Mouse (Mus musculus) forebrain, postnatal 0 days (tissue): ENCODE data around the gene Efhc1. TPM values are rescaled to one million over a fixed set of nuclear protein-coding genes. Genes with fewer than 3 reads are reported as not detected.

ENCODE experiments used
- ATAC-seq: fragments of 200-750 bp; cut with Nextera tagmentation; 2 replicates; pipeline ENCODE4 v1.8.0; 2017; ENCODE audit warnings: mild to moderate bottlenecking, moderate library complexity
- DNase-seq: peaks from one replicate; pipeline ENCODE4 v3.0.0-alpha.2; 2015
- H3K27ac ChIP-seq: fragments of 300-500 bp; sonication (generic); 2 replicates; pipeline ENCODE4 v1.5.1; 2014; ENCODE audit warnings: low read depth, mild to moderate bottlenecking, antibody characterized with exemption, low read length, moderate library complexity, mixed read lengths
- H3K27me3 ChIP-seq: fragments of 300-500 bp; sonication (generic); 2 replicates; pipeline ENCODE4 v1.6.1; 2014; ENCODE audit warnings: mild to moderate bottlenecking, low read length, mixed read lengths; ENCODE audit not compliant: insufficient read depth
- H3K36me3 ChIP-seq: fragments of 300-500 bp; sonication (generic); 2 replicates; pipeline ENCODE4 v1.6.1; 2014; ENCODE audit warnings: mild to moderate bottlenecking, moderate library complexity; ENCODE audit not compliant: insufficient read depth
- H3K4me1 ChIP-seq: fragments of 300-500 bp; sonication (generic); 2 replicates; pipeline ENCODE4 v1.6.1; 2014; ENCODE audit warnings: antibody characterized with exemption; ENCODE audit not compliant: insufficient read depth
- H3K4me2 ChIP-seq: fragments of 300-500 bp; sonication (generic); 2 replicates; pipeline ENCODE4 v1.6.1; 2014; ENCODE audit warnings: low read depth, mild to moderate bottlenecking, moderate library complexity
- H3K4me3 ChIP-seq: fragments of 300-500 bp; sonication (generic); 2 replicates; pipeline ENCODE4 v1.5.1; 2014; ENCODE audit warnings: low read depth, low read length, mixed read lengths
- H3K9ac ChIP-seq: fragments of 300-500 bp; sonication (generic); 2 replicates; pipeline ENCODE4 v1.6.1; 2014; ENCODE audit warnings: mild to moderate bottlenecking
- H3K9me3 ChIP-seq: fragments of 300-500 bp; sonication (generic); 2 replicates; pipeline ENCODE4 v1.6.1; 2016; ENCODE audit warnings: low read length
- CTCF ChIP-seq: sonication (generic); IDR thresholded peaks from 2 replicates; pipeline ENCODE4 v1.5.1; 2016; ENCODE audit warnings: antibody characterized with exemption, control low read depth, low read depth
- WGBS: fragments of 180-500 bp; shearing (Covaris S2); extraction: QIAGEN DNeasy Blood & Tissue Kit; methylation state at CpG from one replicate; pipeline ENCODE4 v1.1.7; 2014; 5-methylcytosine and 5-hydroxymethylcytosine counted together
- polyA plus RNA-seq: library from polyadenylated mRNA; unstranded; fragments of >200 nt; fragmentation: Nextera tagmentation; extraction: Ambion mirVana; gene quantifications from 2 replicates; pipeline ENCODE4 v1.2.1, GENCODE M21; 2015
- total RNA-seq: library from RNA; depleted of rRNA; stranded (reverse); fragments of >200 nt; gene quantifications from 2 replicates; pipeline ENCODE4 v1.2.3, GENCODE M21; 2014; rRNA removed

Gene Efhc1
- total RNA-seq (3.0 and 7.6 TPM in 2 replicates), polyA plus RNA-seq (2.2 and 3.1 TPM in 2 replicates)

- peak; percentile 97 for ATAC-seq
- Histone ChIP-seq H3K36me3 (no peaks in the 10 kb centered on the region), H3K4me2 (peak within 1 kb of the TSS; percentile 61), H3K27ac (peak within 1 kb of the TSS; percentile 81), H3K27me3 (no peaks in the 10 kb centered on the region), H3K4me1 (0 out of 2 replicates have a peak, but pooled peaks cover 3% of the 10 kb centered on the region), H3K9ac (peak within 1 kb of the TSS; percentile 74), H3K9me3 (no peaks in the 10 kb centered on the region), H3K4me3 (peak within 1 kb of the TSS; percentile 55)
- DNase-seq: peak; percentile 97
- 2% methylated on average over 23 of the region's 23 CpGs for WGBS
- no peak for TF ChIP-seq CTCF
Measured at GRCm38 (mm10) chr1:20951300-20951763, at the start of gene Efhc1. TSS of gene Efhc1 (plus strand) at chr1:20951626.

- Histone ChIP-seq H3K9ac (no peak overlapping the region), H3K9me3 (no peaks in the 10 kb centered on the region), H3K27me3 (no peaks in the 10 kb centered on the region), H3K4me2 (no peak overlapping the region), H3K27ac (peak overlapping the region; percentile 76), H3K36me3 (no peaks in the 10 kb centered on the region), H3K4me3 (no peak overlapping the region), H3K4me1 (no peaks in the 10 kb centered on the region)
- ATAC-seq (peak; percentile 90), DNase-seq (peak; percentile 69)
- 22% methylated on average over 8 of the region's 8 CpGs for WGBS
- no peak for TF ChIP-seq CTCF
Measured at GRCm38 (mm10) chr1:20905501-20906127, 45.8 kb upstream of the Efhc1 start.

DNA sequence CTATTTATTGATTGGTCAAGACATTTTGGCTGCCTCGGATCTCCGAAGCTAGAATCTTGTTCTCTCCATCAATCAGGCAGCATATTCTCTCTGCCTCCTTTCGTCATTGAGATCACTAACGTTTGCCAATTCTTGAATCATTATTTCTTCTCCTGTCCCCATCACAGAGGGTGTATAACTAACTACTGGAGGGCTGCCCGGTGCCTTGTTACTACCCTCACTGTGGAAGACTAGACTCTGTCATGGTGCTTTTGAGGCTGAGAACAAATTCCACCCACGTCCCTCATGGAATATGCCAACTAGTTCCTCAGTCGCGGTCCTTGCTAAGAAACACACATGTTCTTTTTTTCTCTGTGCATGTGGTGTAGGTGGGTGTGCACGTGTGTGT, 45.3 kb upstream of the Efhc1 start:
- peak; percentile 67 for DNase-seq
- no peak for TF ChIP-seq CTCF
- H3K36me3 ChIP-seq: no peaks in the 10 kb centered on the region
- peak overlapping the region; percentile 76 for H3K27ac ChIP-seq
- no peaks in the 10 kb centered on the region for H3K4me1 ChIP-seq
- H3K4me2 ChIP-seq: no peak overlapping the region
- no peak overlapping the region for H3K9ac ChIP-seq
- H3K9me3 ChIP-seq: no peaks in the 10 kb centered on the region
- peak; percentile 73 for ATAC-seq
- WGBS: 49% methylated on average over 9 of the region's 9 CpGs
- H3K4me3 ChIP-seq: no peak overlapping the region
- H3K27me3 ChIP-seq: no peaks in the 10 kb centered on the region

DNA sequence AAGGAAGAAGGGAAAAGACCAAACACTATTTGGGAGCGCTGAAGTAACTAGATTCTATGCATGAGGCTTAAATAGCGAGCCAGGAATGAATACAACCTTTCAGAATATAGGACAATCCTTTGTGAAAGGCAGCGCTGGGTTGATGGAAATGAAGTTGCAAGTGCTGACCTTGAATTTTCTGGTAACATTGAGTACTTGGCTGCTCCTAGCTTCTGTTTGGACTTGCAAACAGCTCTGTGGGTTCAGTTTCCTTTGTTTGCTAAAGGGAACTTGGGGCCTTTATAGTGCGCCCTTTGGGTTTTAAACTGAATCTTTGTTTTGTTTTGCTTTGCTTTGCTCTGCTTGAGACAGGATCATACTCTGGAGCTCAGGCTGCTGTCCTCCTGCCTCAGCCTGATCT, 42.9 kb upstream of the Efhc1 start:
- H3K4me1 ChIP-seq: no peaks in the 10 kb centered on the region
- no peak overlapping the region for H3K4me2 ChIP-seq
- peak overlapping the region; percentile 22; the same call in 1 of the 2 replicates for H3K27ac ChIP-seq
- H3K4me3 ChIP-seq: no peak overlapping the region
- H3K9ac ChIP-seq: no peak overlapping the region
- WGBS: 19% methylated on average over 4 of the region's 4 CpGs
- H3K27me3 ChIP-seq: no peaks in the 10 kb centered on the region
- no peak for TF ChIP-seq CTCF
- ATAC-seq (no peak), DNase-seq (no peak)
- no peaks in the 10 kb centered on the region for H3K36me3 ChIP-seq
- H3K9me3 ChIP-seq: no peaks in the 10 kb centered on the region

GRCm38 (mm10) chr1:20912115-20912514, 39.3 kb upstream of the Efhc1 start:
- Histone ChIP-seq H3K4me2 (no peak overlapping the region), H3K27ac (no peak overlapping the region), H3K36me3 (no peaks in the 10 kb centered on the region), H3K9me3 (no peaks in the 10 kb centered on the region), H3K9ac (no peak overlapping the region), H3K4me3 (no peak overlapping the region), H3K4me1 (no peaks in the 10 kb centered on the region), H3K27me3 (no peaks in the 10 kb centered on the region)
- no peak for DNase-seq
- no peak for ATAC-seq
- 15% methylated on average over 2 of the region's 2 CpGs for WGBS
- no peak for TF ChIP-seq CTCF

DNA sequence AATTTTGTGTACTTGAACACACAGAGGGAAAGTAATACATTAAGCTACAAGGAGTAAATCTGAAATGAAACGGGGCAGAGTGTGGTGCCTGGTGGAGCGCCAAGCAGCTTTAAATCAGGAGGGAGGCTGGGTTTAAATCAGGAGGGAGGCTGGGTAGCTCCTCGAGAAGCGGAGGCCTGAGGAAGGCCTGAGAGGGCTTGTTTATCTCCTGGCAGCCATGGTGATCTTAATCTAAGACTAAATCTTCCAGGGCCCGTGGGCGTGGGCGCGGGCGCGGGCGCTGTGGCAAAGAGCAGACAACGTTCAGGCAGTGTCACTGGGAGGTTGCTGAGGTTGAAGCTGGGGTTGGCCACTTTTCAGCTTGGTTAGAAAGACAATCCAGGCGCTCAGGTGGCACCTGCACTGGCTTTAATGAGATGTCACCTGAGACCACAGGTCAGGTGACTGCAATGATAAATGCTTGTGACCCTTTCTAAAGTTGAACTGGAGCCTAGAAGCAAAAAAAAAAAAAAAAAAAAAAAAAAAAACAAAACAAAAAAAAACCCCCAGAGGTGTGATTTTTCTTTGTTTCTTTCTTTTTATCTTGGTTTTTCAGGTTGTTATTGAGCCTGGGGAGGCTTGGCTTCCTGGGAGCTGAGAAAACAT, 38.8 kb upstream of the Efhc1 start:
- no peak for DNase-seq
- no peak for TF ChIP-seq CTCF
- H3K27ac ChIP-seq: no peak overlapping the region
- H3K9ac ChIP-seq: no peak overlapping the region
- H3K4me3 ChIP-seq: no peak overlapping the region
- no peaks in the 10 kb centered on the region for H3K36me3 ChIP-seq
- no peak for ATAC-seq
- H3K27me3 ChIP-seq: no peaks in the 10 kb centered on the region
- H3K4me2 ChIP-seq: no peak overlapping the region
- H3K9me3 ChIP-seq: no peaks in the 10 kb centered on the region
- WGBS: 42% methylated on average over 13 of the region's 13 CpGs
- H3K4me1 ChIP-seq: no peaks in the 10 kb centered on the region

- TF ChIP-seq CTCF: no peak
- no peak overlapping the region for H3K27ac ChIP-seq
- WGBS: 98% methylated on average over 3 of the region's 3 CpGs
- H3K4me1 ChIP-seq: no peaks in the 10 kb centered on the region
- ATAC-seq: no peak
- H3K9ac ChIP-seq: no peak overlapping the region
- no peaks in the 10 kb centered on the region for H3K9me3 ChIP-seq
- DNase-seq: no peak
- no peak overlapping the region for H3K4me2 ChIP-seq
- H3K4me3 ChIP-seq: no peak overlapping the region
- no peaks in the 10 kb centered on the region for H3K36me3 ChIP-seq
- H3K27me3 ChIP-seq: no peaks in the 10 kb centered on the region
Measured at GRCm38 (mm10) chr1:20914769-20915168, 36.7 kb upstream of the Efhc1 start.
